Mouse (Mus musculus) erythroblast, embryonic 14.5 days (primary cell): Measurements from ENCODE around the gene Mysm1.

Experiments
- GATA1 ChIP-seq: IDR thresholded peaks from 2 replicates; pipeline ENCODE4 v1.6.1; 2012; ENCODE audit warnings: low read length, inconsistent platforms, mixed read lengths
- TAL1 ChIP-seq: IDR thresholded peaks from 3 replicates; pipeline ENCODE4 v1.6.1; 2012; ENCODE audit warnings: low read length, inconsistent platforms, mixed read lengths

GRCm38 (mm10) chr4:95012256-95012655 is 33.4 kb upstream of the Mysm1 start:
- TF ChIP-seq TAL1 = no peak
- TF ChIP-seq GATA1 = no peak
